Mouse (Mus musculus) hindbrain, embryonic 13.5 days (tissue): ENCODE results near the gene Rnf181. TPM values are rescaled to one million over a fixed set of nuclear protein-coding genes. Genes with fewer than 3 reads are reported as not detected.
A peak's percentile ranks its signal among the peaks of the same experiment; 100 is the strongest.

Source experiments
- ATAC-seq: fragments of 200-750 bp; cut with Nextera tagmentation; 2 replicates; pipeline ENCODE4 v1.8.0; 2017; ENCODE audit warnings: moderate TSS enrichment; ENCODE audit not compliant: low FRiP score
- H3K27ac ChIP-seq: fragments of 300-500 bp; sonication (generic); 2 replicates; pipeline ENCODE4 v1.5.1; 2015; ENCODE audit warnings: inconsistent platforms, mild to moderate bottlenecking, moderate library complexity
- H3K27me3 ChIP-seq: fragments of 300-500 bp; sonication (generic); 2 replicates; pipeline ENCODE4 v1.6.1; 2015; ENCODE audit warnings: mild to moderate bottlenecking, inconsistent platforms
- H3K36me3 ChIP-seq: fragments of 300-500 bp; sonication (generic); 2 replicates; pipeline ENCODE4 v1.6.1; 2015; ENCODE audit warnings: mild to moderate bottlenecking, inconsistent platforms
- H3K4me1 ChIP-seq: fragments of 300-500 bp; sonication (generic); replicated peaks from 2 replicates; pipeline ENCODE4 v1.6.1; 2015; ENCODE audit warnings: inconsistent platforms
- H3K4me2 ChIP-seq: fragments of 300-500 bp; sonication (generic); 2 replicates; pipeline ENCODE4 v1.6.1; 2015; ENCODE audit warnings: inconsistent platforms, mild to moderate bottlenecking, moderate library complexity
- H3K4me3 ChIP-seq: fragments of 300-500 bp; sonication (generic); 2 replicates; pipeline ENCODE4 v1.5.1; 2015; ENCODE audit warnings: mild to moderate bottlenecking, inconsistent platforms
- H3K9ac ChIP-seq: fragments of 300-500 bp; sonication (generic); 2 replicates; pipeline ENCODE4 v1.6.1; 2015; ENCODE audit warnings: mild to moderate bottlenecking, inconsistent platforms
- H3K9me3 ChIP-seq: fragments of 300-500 bp; sonication (generic); 2 replicates; pipeline ENCODE4 v1.6.1; 2016; ENCODE audit warnings: inconsistent platforms
- WGBS: fragments of 180-500 bp; shearing (Covaris S2); methylation state at CpG from one replicate; pipeline ENCODE4 v1.1.7; 2015; 5-methylcytosine and 5-hydroxymethylcytosine counted together
- polyA plus RNA-seq: library from polyadenylated mRNA; unstranded; fragments of >200 nt; fragmentation: Nextera tagmentation; extraction: Ambion mirVana; gene quantifications from 2 replicates; pipeline ENCODE4 v1.2.1, GENCODE M21; 2015

Rnf181 gene
- polyA plus RNA-seq, 1 experiment from 2014 or later, result 141 TPM

GRCm38 (mm10) chr6:72392341-72392740 is 25.6 kb upstream of the Rnf181 start:
- no peaks in the 10 kb centered on the region for H3K9me3 ChIP-seq
- no peak overlapping the region for H3K9ac ChIP-seq
- peaks cover 32% of the 10 kb centered on the region for H3K27me3 ChIP-seq
- H3K4me2 ChIP-seq, result no peak overlapping the region
- H3K27ac ChIP-seq, result no peak overlapping the region
- no peak overlapping the region for H3K4me3 ChIP-seq
- ATAC-seq, result no peak
- WGBS, result 91% methylated on average over 5 of the region's 5 CpGs
- peaks cover 12% of the 10 kb centered on the region for H3K4me1 ChIP-seq
- H3K36me3 ChIP-seq, result no peaks in the 10 kb centered on the region

- peak overlapping the region; percentile 35; the same call in 1 of the 2 replicates for H3K4me3 ChIP-seq
- H3K27me3 ChIP-seq, result peaks cover 32% of the 10 kb centered on the region
- peak; percentile 43; the same call in 1 of the 2 replicates for ATAC-seq
- peaks cover 12% of the 10 kb centered on the region for H3K4me1 ChIP-seq
- 23% methylated on average over 12 of the region's 12 CpGs for WGBS
- no peaks in the 10 kb centered on the region for H3K36me3 ChIP-seq
- H3K4me2 ChIP-seq, result peak overlapping the region; percentile 54
- no peak overlapping the region for H3K9ac ChIP-seq
- no peak overlapping the region for H3K27ac ChIP-seq
- H3K9me3 ChIP-seq, result no peaks in the 10 kb centered on the region
These were observed 24.2 kb upstream of the Rnf181 start for GRCm38 (mm10) chr6:72390795-72391521.

- Histone ChIP-seq H3K4me1 (peaks cover 12% of the 10 kb centered on the region), H3K4me2 (peak within 1 kb of the TSS; percentile 54), H3K9ac (peak within 1 kb of the TSS; percentile 66), H3K36me3 (no peaks in the 10 kb centered on the region), H3K27ac (peak within 1 kb of the TSS; percentile 55; the same call in 1 of the 2 replicates), H3K27me3 (peaks cover 32% of the 10 kb centered on the region), H3K9me3 (no peaks in the 10 kb centered on the region), H3K4me3 (peak within 1 kb of the TSS; percentile 35)
- 2% methylated on average over 33 of the region's 33 CpGs for WGBS
- 0 out of 2 replicates have a peak, but pooled peaks have one; percentile 49 for ATAC-seq
These were observed 23.4 kb upstream of the Rnf181 start, which contains the start of gene Vamp8 for GRCm38 (mm10) chr6:72389941-72390771. Gene Vamp8, minus strand, starts transcription at chr6:72390703.

GRCm38 (mm10) chr6:72389471-72389940 is 22.8 kb upstream of the Rnf181 start:
- Histone ChIP-seq H3K9ac (peak overlapping the region; percentile 66), H3K4me1 (peaks cover 12% of the 10 kb centered on the region), H3K4me3 (peak overlapping the region; percentile 35), H3K36me3 (no peaks in the 10 kb centered on the region), H3K9me3 (no peaks in the 10 kb centered on the region), H3K27ac (0 out of 2 replicates have a peak overlapping the region, but pooled peaks have one; percentile 55), H3K27me3 (peaks cover 32% of the 10 kb centered on the region), H3K4me2 (peak overlapping the region; percentile 54)
- no peak for ATAC-seq
- WGBS, result 30% methylated on average over 13 of the region's 13 CpGs

GRCm38 (mm10) chr6:72388791-72389329 is 22.1 kb upstream of the Rnf181 start:
- Histone ChIP-seq H3K4me1 (peaks cover 12% of the 10 kb centered on the region), H3K27me3 (peaks cover 32% of the 10 kb centered on the region), H3K9me3 (no peaks in the 10 kb centered on the region), H3K36me3 (no peaks in the 10 kb centered on the region), H3K4me2 (no peak overlapping the region), H3K27ac (no peak overlapping the region), H3K9ac (no peak overlapping the region), H3K4me3 (no peak overlapping the region)
- WGBS, result 91% methylated on average over 6 of the region's 6 CpGs
- no peak for ATAC-seq

- H3K4me2 ChIP-seq, result no peak overlapping the region
- H3K27me3 ChIP-seq, result peaks cover 32% of the 10 kb centered on the region
- no peak overlapping the region for H3K4me3 ChIP-seq
- no peak overlapping the region for H3K9ac ChIP-seq
- no peaks in the 10 kb centered on the region for H3K9me3 ChIP-seq
- no peak overlapping the region for H3K27ac ChIP-seq
- peaks cover 12% of the 10 kb centered on the region for H3K4me1 ChIP-seq
- no peak for ATAC-seq
- WGBS, result 76% methylated on average over 10 of the region's 10 CpGs
- H3K36me3 ChIP-seq, result no peaks in the 10 kb centered on the region
These were observed 21.5 kb upstream of the Rnf181 start for GRCm38 (mm10) chr6:72388266-72388665.

GRCm38 (mm10) chr6:72387816-72388215 is 21.1 kb upstream of the Rnf181 start:
- Histone ChIP-seq H3K4me3 (no peak overlapping the region), H3K27ac (no peak overlapping the region), H3K9ac (no peak overlapping the region), H3K36me3 (no peaks in the 10 kb centered on the region), H3K27me3 (peaks cover 32% of the 10 kb centered on the region), H3K4me2 (no peak overlapping the region), H3K4me1 (peaks cover 12% of the 10 kb centered on the region), H3K9me3 (no peaks in the 10 kb centered on the region)
- ATAC-seq, result no peak
- 75% methylated on average over 3 of the region's 3 CpGs for WGBS

GRCm38 (mm10) chr6:72386561-72386960 is 19.8 kb upstream of the Rnf181 start:
- WGBS, result 95% methylated on average over 2 of the region's 2 CpGs
- Histone ChIP-seq H3K4me3 (no peak overlapping the region), H3K27ac (no peak overlapping the region), H3K27me3 (peaks cover 34% of the 10 kb centered on the region), H3K9me3 (no peaks in the 10 kb centered on the region), H3K4me1 (peaks cover 12% of the 10 kb centered on the region), H3K36me3 (no peaks in the 10 kb centered on the region), H3K9ac (no peak overlapping the region), H3K4me2 (no peak overlapping the region)
- no peak for ATAC-seq

GRCm38 (mm10) chr6:72385258-72385657 is 18.5 kb upstream of the Rnf181 start:
- WGBS, result 88% methylated on average over 4 of the region's 4 CpGs
- no peak overlapping the region for H3K4me2 ChIP-seq
- ATAC-seq, result no peak
- H3K4me1 ChIP-seq, result peaks cover 13% of the 10 kb centered on the region
- no peak overlapping the region for H3K4me3 ChIP-seq
- peaks cover 35% of the 10 kb centered on the region for H3K27me3 ChIP-seq
- H3K9me3 ChIP-seq, result no peaks in the 10 kb centered on the region
- H3K36me3 ChIP-seq, result no peaks in the 10 kb centered on the region
- no peak overlapping the region for H3K9ac ChIP-seq
- H3K27ac ChIP-seq, result no peak overlapping the region

GRCm38 (mm10) chr6:72383952-72384351 is 17.2 kb upstream of the Rnf181 start:
- no peaks in the 10 kb centered on the region for H3K36me3 ChIP-seq
- H3K9me3 ChIP-seq, result no peaks in the 10 kb centered on the region
- no peak overlapping the region for H3K4me3 ChIP-seq
- WGBS, result 94% methylated on average over 7 of the region's 7 CpGs
- H3K27me3 ChIP-seq, result peaks cover 35% of the 10 kb centered on the region
- no peak overlapping the region for H3K27ac ChIP-seq
- H3K4me2 ChIP-seq, result no peak overlapping the region
- H3K9ac ChIP-seq, result no peak overlapping the region
- no peak for ATAC-seq
- peaks cover 8% of the 10 kb centered on the region for H3K4me1 ChIP-seq

- WGBS, result 85% methylated on average over 6 of the region's 6 CpGs
- H3K27ac ChIP-seq, result no peak overlapping the region
- no peaks in the 10 kb centered on the region for H3K9me3 ChIP-seq
- no peaks in the 10 kb centered on the region for H3K36me3 ChIP-seq
- peaks cover 8% of the 10 kb centered on the region for H3K4me1 ChIP-seq
- ATAC-seq, result no peak
- H3K4me3 ChIP-seq, result no peak overlapping the region
- peaks cover 39% of the 10 kb centered on the region for H3K27me3 ChIP-seq
- no peak overlapping the region for H3K9ac ChIP-seq
- H3K4me2 ChIP-seq, result no peak overlapping the region
These were observed 16.5 kb upstream of the Rnf181 start for GRCm38 (mm10) chr6:72383142-72383820.

- 85% methylated on average over 6 of the region's 6 CpGs for WGBS
- ATAC-seq, result no peak
- Histone ChIP-seq H3K4me3 (no peak overlapping the region), H3K9me3 (no peaks in the 10 kb centered on the region), H3K36me3 (no peaks in the 10 kb centered on the region), H3K4me1 (peaks cover 8% of the 10 kb centered on the region), H3K27me3 (peaks cover 35% of the 10 kb centered on the region), H3K27ac (no peak overlapping the region), H3K4me2 (no peak overlapping the region), H3K9ac (no peak overlapping the region)
These were observed 15.7 kb upstream of the Rnf181 start for GRCm38 (mm10) chr6:72382494-72382893.
